Mouse (Mus musculus) neural tube, embryonic 15.5 days (tissue): Measurements from ENCODE around the gene Slc25a42. TPM values are rescaled to one million over a fixed set of nuclear protein-coding genes. Genes with fewer than 3 reads are reported as not detected.

Experiments
- ATAC-seq: fragments of 200-750 bp; cut with Nextera tagmentation; 2 replicates; pipeline ENCODE4 v1.8.0; 2017; ENCODE audit warnings: mild to moderate bottlenecking, moderate TSS enrichment, moderate library complexity; ENCODE audit not compliant: low FRiP score
- H3K27ac ChIP-seq: fragments of 300-500 bp; sonication (generic); replicated peaks from 2 replicates; pipeline ENCODE4 v1.5.1; 2015; ENCODE audit warnings: mild to moderate bottlenecking, inconsistent platforms
- H3K27me3 ChIP-seq: fragments of 300-500 bp; sonication (generic); replicated peaks from 2 replicates; pipeline ENCODE4 v1.6.1; 2015; ENCODE audit warnings: inconsistent platforms
- H3K36me3 ChIP-seq: fragments of 300-500 bp; sonication (generic); 2 replicates; pipeline ENCODE4 v1.6.1; 2015; ENCODE audit warnings: inconsistent platforms
- H3K4me1 ChIP-seq: fragments of 300-500 bp; sonication (generic); 2 replicates; pipeline ENCODE4 v1.6.1; 2015; ENCODE audit warnings: inconsistent platforms
- H3K4me2 ChIP-seq: fragments of 300-500 bp; sonication (generic); 2 replicates; pipeline ENCODE4 v1.6.1; 2015; ENCODE audit warnings: inconsistent platforms, mild to moderate bottlenecking, moderate library complexity
- H3K4me3 ChIP-seq: fragments of 300-500 bp; sonication (generic); replicated peaks from 2 replicates; pipeline ENCODE4 v1.5.1; 2015; ENCODE audit warnings: mild to moderate bottlenecking, inconsistent platforms
- H3K9ac ChIP-seq: fragments of 300-500 bp; sonication (generic); replicated peaks from 2 replicates; pipeline ENCODE4 v1.6.1; 2015; ENCODE audit warnings: mild to moderate bottlenecking, inconsistent platforms
- H3K9me3 ChIP-seq: fragments of 300-500 bp; sonication (generic); replicated peaks from 2 replicates; pipeline ENCODE4 v1.6.1; 2016; ENCODE audit warnings: inconsistent platforms
- WGBS: fragments of 180-500 bp; shearing (Covaris S2); methylation state at CpG from one replicate; pipeline ENCODE4 v1.1.7; 2015; ENCODE audit warnings: mixed read lengths; 5-methylcytosine and 5-hydroxymethylcytosine counted together
- polyA plus RNA-seq: library from polyadenylated mRNA; unstranded; fragments of >200 nt; fragmentation: Nextera tagmentation; extraction: Ambion mirVana; gene quantifications from 2 replicates; pipeline ENCODE4 v1.2.1, GENCODE M21; 2015

Gene Slc25a42
- polyA plus RNA-seq, 1 experiment from 2014 or later, result 9.3 TPM

DNA sequence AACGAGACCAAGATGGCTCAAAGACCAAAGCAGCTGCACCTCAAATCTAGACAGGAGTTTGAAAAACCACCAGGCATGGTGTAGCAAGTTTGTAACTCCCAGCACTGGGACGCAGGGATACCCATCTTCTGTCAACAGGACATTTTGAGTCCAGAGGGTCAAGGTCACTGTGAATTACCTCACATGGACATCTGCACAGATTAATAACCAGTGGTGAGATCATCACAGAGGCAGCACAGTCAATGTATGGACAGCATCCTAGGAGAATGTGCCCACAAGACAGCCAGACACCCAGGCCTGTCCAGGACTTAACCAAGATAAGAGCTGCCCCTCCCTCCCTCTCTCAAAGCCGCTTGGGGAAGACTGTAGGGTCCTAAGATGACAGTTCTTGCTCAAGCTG, 42.0 kb downstream of the Slc25a42 start:
- no peak for ATAC-seq
- H3K9me3 ChIP-seq, result no peaks in the 10 kb centered on the region
- WGBS, result 88% methylated on average over 3 of the region's 3 CpGs
- no peak overlapping the region for H3K27ac ChIP-seq
- H3K4me1 ChIP-seq, result peaks cover 34% of the 10 kb centered on the region
- no peak overlapping the region for H3K4me2 ChIP-seq
- H3K9ac ChIP-seq, result no peak overlapping the region
- H3K27me3 ChIP-seq, result peaks cover 11% of the 10 kb centered on the region
- H3K4me3 ChIP-seq, result no peak overlapping the region
- H3K36me3 ChIP-seq, result no peaks in the 10 kb centered on the region

DNA sequence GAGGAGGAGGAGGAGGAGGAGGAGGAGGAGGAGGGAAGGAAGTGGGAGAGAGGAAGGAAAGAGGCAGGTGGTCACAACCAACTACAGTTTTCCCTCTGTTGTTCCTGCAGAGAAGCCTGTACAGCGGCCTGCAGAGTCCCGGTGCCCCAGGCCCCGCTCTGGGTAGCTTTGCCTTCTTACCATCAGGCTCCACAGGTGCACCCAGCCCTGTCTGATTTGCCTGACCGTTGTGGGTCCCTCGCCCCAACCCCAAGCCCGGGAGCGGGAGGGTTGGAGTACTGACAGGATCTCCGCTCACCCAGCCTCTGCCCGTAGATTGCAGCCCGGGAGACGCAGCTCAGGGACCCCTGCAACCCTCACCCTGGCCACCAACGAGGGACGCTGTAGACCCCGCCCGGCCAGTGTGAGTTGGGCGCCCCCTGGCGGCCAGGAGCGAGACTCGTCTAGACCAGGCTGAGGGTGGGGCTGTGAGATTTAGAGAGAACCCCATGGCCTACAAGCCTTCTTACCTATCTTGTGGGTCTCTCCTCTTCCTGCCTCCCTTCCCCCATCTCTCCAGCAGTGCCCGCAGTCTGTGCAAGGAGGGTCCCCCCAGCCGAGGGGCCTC, 45.5 kb downstream of the Slc25a42 start:
- no peaks in the 10 kb centered on the region for H3K36me3 ChIP-seq
- peak; percentile 71 for ATAC-seq
- H3K4me1 ChIP-seq, result peaks cover 12% of the 10 kb centered on the region
- 0 out of 2 replicates have a peak overlapping the region, but pooled peaks have one; percentile 32 for H3K9ac ChIP-seq
- H3K4me3 ChIP-seq, result peak overlapping the region; percentile 28
- 1% methylated on average over 21 of the region's 21 CpGs for WGBS
- H3K27me3 ChIP-seq, result peaks cover 15% of the 10 kb centered on the region
- peak overlapping the region; percentile 60 for H3K4me2 ChIP-seq
- H3K9me3 ChIP-seq, result no peaks in the 10 kb centered on the region
- H3K27ac ChIP-seq, result no peak overlapping the region

- Histone ChIP-seq H3K36me3 (no peaks in the 10 kb centered on the region), H3K9me3 (no peaks in the 10 kb centered on the region), H3K4me2 (no peak overlapping the region), H3K9ac (no peak overlapping the region), H3K27ac (no peak overlapping the region), H3K4me3 (no peak overlapping the region), H3K27me3 (peaks cover 15% of the 10 kb centered on the region), H3K4me1 (peaks cover 17% of the 10 kb centered on the region)
- 91% methylated on average over 3 of the region's 3 CpGs for WGBS
- ATAC-seq, result no peak
Measured at GRCm38 (mm10) chr8:70163316-70163715, 48.8 kb downstream of the Slc25a42 start.

GRCm38 (mm10) chr8:70160015-70160414, 52.1 kb downstream of the Slc25a42 start:
- no peak for ATAC-seq
- no peak overlapping the region for H3K4me2 ChIP-seq
- WGBS, result 77% methylated on average over 13 of the region's 13 CpGs
- H3K27ac ChIP-seq, result no peak overlapping the region
- H3K27me3 ChIP-seq, result peaks cover 6% of the 10 kb centered on the region
- H3K9me3 ChIP-seq, result no peaks in the 10 kb centered on the region
- H3K4me1 ChIP-seq, result peaks cover 13% of the 10 kb centered on the region
- H3K9ac ChIP-seq, result no peak overlapping the region
- no peaks in the 10 kb centered on the region for H3K36me3 ChIP-seq
- H3K4me3 ChIP-seq, result no peak overlapping the region

GRCm38 (mm10) chr8:70159211-70159610, 52.9 kb downstream of the Slc25a42 start:
- Histone ChIP-seq H3K9me3 (no peaks in the 10 kb centered on the region), H3K27ac (no peak overlapping the region), H3K4me2 (peak overlapping the region; percentile 89; the same call in 1 of the 2 replicates), H3K9ac (no peak overlapping the region), H3K4me3 (no peak overlapping the region), H3K27me3 (peaks cover 3% of the 10 kb centered on the region; the same call in 1 of the 2 replicates), H3K4me1 (peaks cover 13% of the 10 kb centered on the region), H3K36me3 (no peaks in the 10 kb centered on the region)
- WGBS, result 85% methylated on average over 4 of the region's 4 CpGs
- ATAC-seq, result no peak

GRCm38 (mm10) chr8:70158069-70158853, 53.8 kb downstream of the Slc25a42 start:
- peak overlapping the region; percentile 71 for H3K9ac ChIP-seq
- H3K27me3 ChIP-seq, result peaks cover 3% of the 10 kb centered on the region; the same call in 1 of the 2 replicates
- 15% methylated on average over 34 of the region's 40 CpGs for WGBS
- H3K4me1 ChIP-seq, result peaks cover 13% of the 10 kb centered on the region
- H3K9me3 ChIP-seq, result no peaks in the 10 kb centered on the region
- H3K4me3 ChIP-seq, result peak overlapping the region; percentile 59
- 0 out of 2 replicates have a peak overlapping the region, but pooled peaks have one; percentile 37 for H3K27ac ChIP-seq
- no peaks in the 10 kb centered on the region for H3K36me3 ChIP-seq
- peak; percentile 94 for ATAC-seq
- peak overlapping the region; percentile 89 for H3K4me2 ChIP-seq

GRCm38 (mm10) chr8:70157240-70157800, 54.8 kb downstream of the Slc25a42 start:
- Histone ChIP-seq H3K9me3 (no peaks in the 10 kb centered on the region), H3K4me2 (no peak overlapping the region), H3K36me3 (no peaks in the 10 kb centered on the region), H3K4me3 (no peak overlapping the region), H3K4me1 (peaks cover 17% of the 10 kb centered on the region), H3K9ac (no peak overlapping the region), H3K27ac (no peak overlapping the region), H3K27me3 (peaks cover 3% of the 10 kb centered on the region; the same call in 1 of the 2 replicates)
- ATAC-seq, result no peak
- WGBS, result 91% methylated on average over 1 of the region's 1 CpGs

DNA sequence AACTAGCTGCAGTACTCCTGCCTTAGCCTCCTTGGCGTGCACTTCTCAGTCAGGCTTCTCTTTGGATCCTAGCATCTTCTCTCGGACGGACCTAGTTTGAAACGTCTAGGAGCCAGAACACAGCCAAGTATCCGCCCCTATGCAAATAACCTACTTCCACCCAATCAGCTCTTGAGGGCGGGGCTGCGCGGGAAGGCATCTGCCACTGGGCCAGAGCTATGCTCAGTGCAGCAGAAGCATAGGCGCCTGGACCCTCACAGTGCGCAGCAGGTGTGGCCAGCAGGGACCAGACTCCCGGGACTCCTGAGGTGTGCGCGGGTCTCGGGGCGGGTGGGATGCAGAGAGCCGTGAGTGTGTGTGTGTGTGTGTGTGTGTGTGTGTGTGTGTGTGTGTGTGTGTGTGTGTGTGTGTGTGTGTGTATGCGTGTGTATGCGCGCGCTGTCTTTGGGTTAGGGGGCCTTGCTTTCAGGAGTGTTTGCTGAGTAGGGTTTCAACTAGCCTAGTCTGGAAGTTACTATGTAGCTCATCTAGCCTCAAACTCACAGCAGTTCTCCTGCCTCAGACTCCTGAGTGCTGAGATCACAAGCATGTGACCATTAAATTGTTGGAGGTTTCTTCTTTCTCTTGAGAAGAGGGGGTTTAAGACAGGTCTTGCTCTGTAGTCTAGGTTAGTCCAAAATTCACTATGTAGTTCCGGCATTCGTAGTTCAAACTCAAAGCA, 59.4 kb downstream of the Slc25a42 start:
- H3K27ac ChIP-seq, result no peak overlapping the region
- no peak overlapping the region; the same call in 1 of the 2 replicates for H3K4me3 ChIP-seq
- H3K36me3 ChIP-seq, result no peaks in the 10 kb centered on the region
- H3K4me1 ChIP-seq, result peaks cover 5% of the 10 kb centered on the region
- WGBS, result 17% methylated on average over 20 of the region's 22 CpGs
- ATAC-seq, result peak; percentile 86
- H3K9me3 ChIP-seq, result no peaks in the 10 kb centered on the region
- H3K9ac ChIP-seq, result no peak overlapping the region
- H3K4me2 ChIP-seq, result peak overlapping the region; percentile 49
- H3K27me3 ChIP-seq, result peaks cover 6% of the 10 kb centered on the region; the same call in 1 of the 2 replicates

GRCm38 (mm10) chr8:70150158-70150557, 61.9 kb downstream of the Slc25a42 start:
- peaks cover 5% of the 10 kb centered on the region for H3K4me1 ChIP-seq
- no peak overlapping the region for H3K9ac ChIP-seq
- no peaks in the 10 kb centered on the region for H3K9me3 ChIP-seq
- no peak overlapping the region for H3K4me3 ChIP-seq
- H3K36me3 ChIP-seq, result peaks cover 22% of the 10 kb centered on the region
- WGBS, result 15% methylated on average over 13 of the region's 13 CpGs
- no peak overlapping the region for H3K27ac ChIP-seq
- no peak overlapping the region for H3K4me2 ChIP-seq
- H3K27me3 ChIP-seq, result peaks cover 4% of the 10 kb centered on the region; the same call in 1 of the 2 replicates
- no peak for ATAC-seq

DNA sequence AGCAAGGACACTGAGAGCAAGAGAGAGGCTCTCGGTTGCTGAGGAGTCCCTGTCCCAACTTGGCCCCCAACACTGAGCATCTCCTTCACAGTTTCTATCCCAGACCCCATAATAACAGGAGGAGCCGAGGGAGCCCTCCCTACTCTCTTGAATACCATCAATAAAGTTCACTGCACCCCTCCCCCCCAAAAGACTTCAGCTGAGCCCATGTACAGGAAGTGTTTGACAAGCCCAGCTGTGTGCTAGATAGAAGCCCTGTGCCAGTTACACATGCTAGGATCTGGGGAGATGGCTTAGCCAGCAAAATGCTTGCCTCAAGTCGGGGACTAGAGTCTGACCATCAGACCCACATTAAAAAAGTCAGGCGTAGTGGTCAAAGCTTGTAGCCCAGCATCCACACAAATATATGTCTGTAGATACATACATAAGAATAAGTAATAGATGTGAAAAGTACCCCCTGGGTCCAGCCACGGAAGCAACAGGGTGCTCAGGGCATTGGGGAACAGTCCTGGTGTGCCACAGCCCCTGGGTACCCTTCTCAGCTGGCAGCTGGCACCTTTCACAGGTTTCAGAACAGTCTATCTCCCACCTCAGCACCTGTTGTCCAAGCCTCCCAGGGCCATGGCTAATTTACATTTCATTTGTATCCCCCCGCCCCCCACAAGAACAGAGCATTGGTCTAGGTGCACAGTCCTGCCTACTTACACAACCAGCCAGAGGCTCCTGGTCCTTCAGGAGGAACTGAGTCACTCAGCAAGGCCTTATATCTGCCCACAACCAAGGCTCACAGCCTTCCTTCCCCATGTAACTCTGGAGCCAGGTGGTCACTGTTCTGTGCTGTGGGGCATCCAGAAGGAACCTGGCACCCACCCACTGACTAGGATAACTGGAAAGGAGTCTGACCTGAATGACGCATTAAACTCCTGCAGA, 64.2 kb downstream of the Slc25a42 start:
- no peak overlapping the region for H3K4me3 ChIP-seq
- 87% methylated on average over 7 of the region's 7 CpGs for WGBS
- 0 out of 2 replicates have a peak, but pooled peaks cover 3% of the 10 kb centered on the region for H3K27me3 ChIP-seq
- H3K9me3 ChIP-seq, result no peaks in the 10 kb centered on the region
- H3K4me1 ChIP-seq, result peaks cover 5% of the 10 kb centered on the region
- ATAC-seq, result no peak
- peaks cover 40% of the 10 kb centered on the region for H3K36me3 ChIP-seq
- no peak overlapping the region for H3K9ac ChIP-seq
- H3K27ac ChIP-seq, result no peak overlapping the region
- no peak overlapping the region for H3K4me2 ChIP-seq
